Mouse (Mus musculus) ES-Bruce4 (cell line): ENCODE data around the gene Gm28308.

ENCODE experiments used
- EP300 ChIP-seq: IDR thresholded peaks from 2 replicates; pipeline ENCODE4 v1.6.1; 2011; ENCODE audit warnings: low read depth, low read length; ENCODE audit not compliant: insufficient read depth
- POLR2A ChIP-seq: IDR thresholded peaks from one replicate; pipeline ENCODE4 v1.8.1; 2011; ENCODE audit warnings: low read length; ENCODE audit not compliant: insufficient read depth

DNA sequence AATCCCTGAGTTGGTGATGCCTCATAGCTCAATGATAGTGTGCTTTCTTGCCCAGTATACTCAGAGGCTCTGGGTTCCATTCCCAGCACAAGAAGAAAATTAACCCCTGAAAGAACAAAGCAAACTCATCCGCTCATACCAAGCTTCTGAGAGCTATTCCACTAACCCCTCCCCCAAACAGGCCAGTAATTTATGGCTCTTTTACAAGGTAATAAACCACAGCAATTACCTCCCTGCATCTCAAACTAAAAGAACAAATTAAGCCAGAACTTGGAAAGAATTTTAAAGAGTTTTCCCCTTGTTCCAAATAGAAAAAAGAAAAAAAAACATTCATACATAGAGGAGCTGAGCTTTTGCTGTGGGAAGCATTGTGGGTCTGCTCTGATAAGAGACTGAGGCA is 30.3 kb downstream of the Gm28308 start:
- TF ChIP-seq EP300, result no peak
- TF ChIP-seq POLR2A, result no peak
